Mouse (Mus musculus) stomach, postnatal 0 days (tissue): ENCODE measurements around the gene Lrwd1. TPM values are rescaled to one million over a fixed set of nuclear protein-coding genes. Genes with fewer than 3 reads are reported as not detected.
A peak's percentile ranks its signal among the peaks of the same experiment; 100 is the strongest.
"Not testable (repeated sequence)": the region's sequence is repeated elsewhere in the genome, so short reads cannot be mapped to it uniquely, and the experiment has no call there.

Source experiments
- ATAC-seq: fragments of 200-750 bp; cut with Nextera tagmentation; 2 replicates; pipeline ENCODE4 v1.8.0; 2017; ENCODE audit not compliant: low FRiP score, low TSS enrichment
- DNase-seq: peaks from one replicate; pipeline ENCODE4 v3.0.0-alpha.2; 2016; ENCODE audit warnings: low spot score
- H3K27ac ChIP-seq: fragments of 300-500 bp; sonication (generic); replicated peaks from 2 replicates; pipeline ENCODE4 v1.5.1; 2014; ENCODE audit warnings: mild to moderate bottlenecking, control low read depth
- H3K27me3 ChIP-seq: fragments of 300-500 bp; sonication (generic); 2 replicates; pipeline ENCODE4 v1.6.1; 2014; ENCODE audit warnings: low read length; ENCODE audit not compliant: control insufficient read depth, insufficient read depth
- H3K36me3 ChIP-seq: fragments of 300-500 bp; sonication (generic); 2 replicates; pipeline ENCODE4 v1.6.1; 2014; ENCODE audit warnings: low read length, mixed read lengths; ENCODE audit not compliant: control insufficient read depth, insufficient read depth
- H3K4me1 ChIP-seq: fragments of 300-500 bp; sonication (generic); replicated peaks from 2 replicates; pipeline ENCODE4 v1.6.1; 2014; ENCODE audit warnings: antibody characterized with exemption; ENCODE audit not compliant: control insufficient read depth, insufficient read depth
- H3K4me2 ChIP-seq: fragments of 300-500 bp; sonication (generic); replicated peaks from 2 replicates; pipeline ENCODE4 v1.6.1; 2014; ENCODE audit warnings: low read depth, mild to moderate bottlenecking, control low read depth, moderate library complexity
- H3K4me3 ChIP-seq: fragments of 300-500 bp; sonication (generic); 2 replicates; pipeline ENCODE4 v1.5.1; 2014; ENCODE audit warnings: low read depth, low read length, control low read depth
- H3K9ac ChIP-seq: fragments of 300-500 bp; sonication (generic); 2 replicates; pipeline ENCODE4 v1.6.1; 2014; ENCODE audit warnings: mild to moderate bottlenecking, low read length, control low read depth, mixed read lengths
- H3K9me3 ChIP-seq: fragments of 300-500 bp; sonication (generic); 2 replicates; pipeline ENCODE4 v1.6.1; 2016; ENCODE audit warnings: low read length; ENCODE audit not compliant: control insufficient read depth
- CTCF ChIP-seq: IDR thresholded peaks from 2 replicates; pipeline ENCODE4 v1.5.1; 2016; ENCODE audit warnings: antibody characterized with exemption, low read depth, mild to moderate bottlenecking, moderate library complexity
- EP300 ChIP-seq: optimal IDR thresholded peaks from 2 replicates; pipeline ENCODE3; 2016; ENCODE audit warnings: antibody characterized with exemption
- WGBS: fragments of 180-500 bp; shearing (Covaris S2); extraction: QIAGEN DNeasy Blood & Tissue Kit; methylation state at CpG from one replicate; pipeline ENCODE4 v1.1.7; 2014; 5-methylcytosine and 5-hydroxymethylcytosine counted together
- polyA plus RNA-seq: library from polyadenylated mRNA; unstranded; fragments of >200 nt; fragmentation: Nextera tagmentation; extraction: Ambion mirVana; gene quantifications from 2 replicates; pipeline ENCODE4 v1.2.1, GENCODE M21; 2015

The Lrwd1 gene
- polyA plus RNA-seq, 1 experiment from 2014 or later, result 8.5 TPM

DNA sequence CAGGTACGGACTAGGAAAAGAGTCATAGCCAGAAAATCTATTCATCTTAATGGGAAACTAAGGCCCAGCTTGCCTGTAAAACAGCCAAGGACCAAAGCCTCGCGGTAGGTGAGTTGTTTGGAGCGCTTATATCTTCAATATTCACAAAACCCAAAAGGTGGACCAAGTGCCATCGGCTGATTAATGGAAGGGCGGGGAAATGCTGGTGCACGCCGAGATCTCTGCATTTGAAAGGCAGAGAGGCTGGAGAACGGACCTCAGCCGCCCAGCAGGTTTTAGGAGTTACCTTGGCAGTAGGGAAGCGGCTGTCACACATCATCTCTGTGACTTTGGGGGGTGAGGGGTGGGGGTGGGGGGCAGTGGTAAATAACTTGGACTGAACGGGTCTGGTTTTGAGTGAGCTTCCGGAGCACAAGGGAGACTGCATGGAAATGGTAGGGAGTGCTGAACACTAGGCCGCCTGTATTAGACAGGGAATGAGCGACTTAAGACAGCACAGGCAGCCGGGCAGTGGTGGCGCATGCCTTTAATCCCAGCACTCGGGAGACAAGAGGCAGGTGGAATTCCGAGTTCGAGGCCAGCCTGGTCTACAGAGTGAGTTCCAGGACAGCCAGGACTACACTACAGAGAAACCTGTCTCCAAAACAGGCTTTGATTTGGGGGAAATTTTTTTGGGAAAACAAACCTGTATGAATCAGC is 567 bp upstream of the Lrwd1 start:
- H3K27me3 ChIP-seq, result no peaks in the 10 kb centered on the region
- H3K4me1 ChIP-seq, result 0 out of 2 replicates have a peak, but pooled peaks cover 3% of the 10 kb centered on the region
- TF ChIP-seq CTCF, result no peak
- no peak for TF ChIP-seq EP300
- H3K27ac ChIP-seq, result peak overlapping the region; percentile 76
- no peaks in the 10 kb centered on the region for H3K9me3 ChIP-seq
- H3K36me3 ChIP-seq, result peaks cover 16% of the 10 kb centered on the region
- peak overlapping the region; percentile 71 for H3K4me3 ChIP-seq
- 4% methylated on average over 20 of the region's 20 CpGs for WGBS
- DNase-seq (no peak), ATAC-seq (peak; percentile 32)
- peak overlapping the region; percentile 81 for H3K9ac ChIP-seq
- H3K4me2 ChIP-seq, result peak overlapping the region; percentile 78

DNA sequence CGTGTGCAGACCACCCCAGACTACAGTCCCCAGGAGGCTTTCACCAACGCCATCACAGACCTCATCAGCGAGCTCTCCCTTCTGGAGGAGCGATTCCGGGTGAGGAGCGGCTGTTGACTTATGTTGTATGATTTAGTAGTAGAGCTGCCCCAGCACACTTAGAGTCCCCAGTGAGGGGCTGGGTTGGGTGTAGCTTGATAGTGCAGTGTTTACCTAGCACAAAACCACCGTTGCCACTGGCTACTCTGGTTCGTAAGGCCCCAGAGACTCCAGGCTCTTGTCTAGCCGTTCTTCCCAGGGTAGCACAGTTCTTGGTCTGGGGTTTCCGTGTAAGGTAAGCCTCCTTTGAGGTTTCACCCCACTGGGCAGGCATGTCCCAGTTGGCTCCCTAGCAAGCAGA is 13.7 kb downstream of the Lrwd1 start:
- Histone ChIP-seq H3K9ac (no peak overlapping the region), H3K4me2 (no peak overlapping the region), H3K4me3 (no peak overlapping the region), H3K27ac (no peak overlapping the region), H3K27me3 (no peaks in the 10 kb centered on the region), H3K4me1 (peaks cover 3% of the 10 kb centered on the region; the same call in 1 of the 2 replicates), H3K36me3 (peaks cover 8% of the 10 kb centered on the region; the same call in 1 of the 2 replicates), H3K9me3 (no peaks in the 10 kb centered on the region)
- ATAC-seq (peak; percentile 73; the same call in 1 of the 2 replicates), DNase-seq (peak; percentile 62)
- TF ChIP-seq CTCF, result no peak
- no peak for TF ChIP-seq EP300
- 68% methylated on average over 10 of the region's 10 CpGs for WGBS

GRCm38 (mm10) chr5:136116784-136117112 is 19.1 kb downstream of the Lrwd1 start:
- H3K27ac ChIP-seq, result peak overlapping the region; percentile 88
- ATAC-seq (peak; percentile 50), DNase-seq (no peak)
- 1% methylated on average over 21 of the region's 22 CpGs for WGBS
- H3K9ac ChIP-seq, result peak overlapping the region; percentile 91
- no peaks in the 10 kb centered on the region for H3K27me3 ChIP-seq
- H3K4me1 ChIP-seq, result peaks cover 3% of the 10 kb centered on the region; the same call in 1 of the 2 replicates
- peak overlapping the region; percentile 90 for H3K4me2 ChIP-seq
- H3K9me3 ChIP-seq, result no peaks in the 10 kb centered on the region
- H3K4me3 ChIP-seq, result peak overlapping the region; percentile 91
- H3K36me3 ChIP-seq, result peaks cover 6% of the 10 kb centered on the region; the same call in 1 of the 2 replicates
- no peak for TF ChIP-seq CTCF
- TF ChIP-seq EP300, result no peak

DNA sequence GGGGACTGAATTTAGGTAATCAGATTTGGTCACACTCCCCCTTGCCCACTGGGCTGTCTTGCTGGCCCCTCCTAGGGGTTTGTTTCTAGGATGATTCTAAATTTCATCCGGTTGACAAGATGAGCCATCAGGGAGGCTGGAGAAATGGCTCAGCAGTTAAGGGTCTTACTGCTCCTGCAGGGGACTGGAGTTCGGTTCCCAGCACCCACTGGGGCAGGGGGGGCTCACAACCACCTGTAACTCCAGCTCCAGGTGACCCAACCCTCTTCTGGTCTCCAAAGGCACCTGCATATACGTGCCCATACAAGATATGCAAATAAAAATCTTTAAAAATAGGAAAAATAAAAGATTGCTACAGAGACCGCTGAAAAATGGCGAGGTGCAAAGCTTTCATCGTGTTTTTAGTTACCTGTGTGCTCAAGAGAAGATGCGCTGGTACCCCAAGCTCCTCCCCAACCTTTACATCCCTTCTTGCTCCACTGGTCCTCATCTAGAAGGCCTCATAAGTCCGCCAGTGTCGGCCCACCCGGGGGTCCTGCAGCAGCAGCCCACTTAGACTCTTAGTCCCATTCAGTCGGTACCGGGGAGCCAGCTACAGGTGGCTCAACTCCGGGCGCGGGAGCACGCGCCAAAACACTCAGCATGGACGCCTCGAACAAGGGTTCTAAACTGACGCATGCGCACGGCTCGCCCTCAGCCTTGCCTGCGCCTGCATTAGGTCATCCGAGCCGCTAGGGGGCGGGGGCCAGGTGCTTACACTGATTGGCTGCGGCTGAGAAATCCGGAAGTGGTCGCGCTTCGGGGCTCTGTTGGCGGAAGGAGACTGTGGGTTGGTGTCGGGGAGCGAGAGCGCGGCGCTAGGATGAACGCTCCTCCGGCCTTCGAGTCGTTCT is 19.7 kb downstream of the Lrwd1 start, which contains the start of gene Polr2j:
Polr2j (plus strand) TSS at position 741 of the 893 bp plus-strand sequence.
- Histone ChIP-seq H3K36me3 (peaks cover 6% of the 10 kb centered on the region; the same call in 1 of the 2 replicates), H3K9ac (peak within 1 kb of the TSS; percentile 91), H3K27me3 (no peaks in the 10 kb centered on the region), H3K4me3 (peak within 1 kb of the TSS; percentile 91), H3K4me2 (peak within 1 kb of the TSS; percentile 90), H3K9me3 (no peaks in the 10 kb centered on the region), H3K27ac (peak within 1 kb of the TSS; percentile 88), H3K4me1 (peaks cover 3% of the 10 kb centered on the region; the same call in 1 of the 2 replicates)
- WGBS, result 3% methylated on average over 42 of the region's 42 CpGs
- TF ChIP-seq CTCF (peak; percentile 99), EP300 (peak; percentile 60)
- ATAC-seq, result peak; percentile 96
- DNase-seq, result peak; percentile 97

DNA sequence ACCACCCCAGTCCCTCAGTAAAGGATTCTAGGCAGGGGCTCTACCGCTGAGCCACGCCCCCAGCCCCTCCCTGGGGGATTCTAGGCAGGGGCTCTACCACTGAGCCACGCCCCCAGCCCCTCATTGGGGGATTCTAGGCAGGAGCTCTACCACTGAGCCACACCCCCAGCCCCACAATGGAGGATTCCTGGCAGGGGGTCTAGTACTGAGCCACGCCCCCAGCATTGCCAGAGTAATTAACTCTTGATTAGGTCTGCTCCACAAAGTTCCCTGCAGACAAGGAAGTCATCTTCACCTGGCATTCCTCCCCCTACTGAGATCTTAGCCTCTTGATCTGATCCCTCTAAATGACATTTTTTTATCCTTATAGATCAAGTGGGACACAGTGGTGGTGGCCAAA is 22.3 kb downstream of the Lrwd1 start:
- not testable (repeated sequence) for H3K4me3 ChIP-seq, H3K27me3 ChIP-seq, ATAC-seq, DNase-seq, H3K9me3 ChIP-seq, H3K27ac ChIP-seq, H3K4me1 ChIP-seq, H3K36me3 ChIP-seq, H3K4me2 ChIP-seq, H3K9ac ChIP-seq
- 41% methylated on average over 4 of the region's 4 CpGs for WGBS
